Mouse (Mus musculus) intestine, postnatal 0 days (tissue): ENCODE measurements around the gene Defb5. TPM values are rescaled to one million over a fixed set of nuclear protein-coding genes. Genes with fewer than 3 reads are reported as not detected.

Experiments
- polyA plus RNA-seq: library from polyadenylated mRNA; unstranded; fragments of >200 nt; fragmentation: Nextera tagmentation; extraction: Ambion mirVana; gene quantifications from 2 replicates; pipeline ENCODE4 v1.2.1, GENCODE M21; 2015

The Defb5 gene
- polyA plus RNA-seq, 1 experiment from 2014 or later, result not detected

Other genes starting within 250 kb of the Defb5 start
- not detected in 2 replicates for gene Defb38, start 221.0 kb upstream of the Defb5 start, polyA plus RNA-seq
- not detected in 2 replicates for gene Defb39, start 182.8 kb upstream of the Defb5 start, polyA plus RNA-seq
- not detected in 2 replicates for gene Defb12, start 132.7 kb upstream of the Defb5 start, polyA plus RNA-seq
- not detected in 2 replicates for gene Defb34, start 123.8 kb upstream of the Defb5 start, polyA plus RNA-seq
- gene Gm45826, start 106.8 kb upstream of the Defb5 start, polyA plus RNA-seq, result not detected in 2 replicates
- not detected in 2 replicates for gene Defb14, start 53.2 kb upstream of the Defb5 start, polyA plus RNA-seq
- gene Defb4, start 48.9 kb upstream of the Defb5 start, polyA plus RNA-seq, result not detected in 2 replicates
- not detected in 2 replicates for gene Defb6, start 22.1 kb upstream of the Defb5 start, polyA plus RNA-seq
- not detected in 2 replicates for gene Defb46, start 7.7 kb upstream of the Defb5 start, polyA plus RNA-seq
- not detected in 2 replicates for gene Defb3, start 45.8 kb downstream of the Defb5 start, polyA plus RNA-seq
- not detected in 2 replicates for gene Defb8, start 200.0 kb downstream of the Defb5 start, polyA plus RNA-seq
- gene Defb7, start 247.5 kb downstream of the Defb5 start, polyA plus RNA-seq, result not detected in 2 replicates